ENCODE assay signal across 25 mouse cellular contexts in genomic region chr16:91927911-91928630, GRCm38 (mm10).
A peak's percentile ranks its signal among the peaks of the same experiment; 100 is the strongest.
DNase-seq lines count a peak whose midpoint lies in the region; ATAC-seq and TF ChIP-seq lines count a peak whose summit lies in the region.
"Had no signal": no experiment of that assay in that cellular context is flagged by ENCODE, and none has a peak within 500 bp of the region (broad histone marks: within the 10 kb centered on the region; RNA-seq: fewer than 3 reads in every experiment).

No protein-coding gene starts in this region.

- 89% methylated on average over 16 of the region's 16 CpGs for WGBS in midbrain, embryonic 11.5 days
- WGBS in midbrain, postnatal 0 days = 89% methylated on average over 16 of the region's 16 CpGs

- H3K4me3 ChIP-seq in midbrain, embryonic 11.5 days (ENCODE audit: low read depth, low read length) = no peak overlapping the region
- no peak overlapping the region for H3K4me3 ChIP-seq in midbrain, postnatal 0 days (ENCODE audit: low read depth, low read length)
- H3K4me3 ChIP-seq: embryonic facial prominence, embryonic 12.5 days; forebrain, embryonic 13.5 days; gastrocnemius, adult 2 months; hindbrain, embryonic 10.5 days; limb, embryonic 15.5 days; midbrain, embryonic 15.5 days; stomach, embryonic 15.5 days had no signal

- no peak overlapping the region for H3K27ac ChIP-seq in midbrain, embryonic 11.5 days (ENCODE audit: low read depth, low read length)
- H3K27ac ChIP-seq in midbrain, postnatal 0 days (ENCODE audit: low read depth, low read length) = no peak overlapping the region
- H3K27ac ChIP-seq: embryonic facial prominence, embryonic 12.5 days; forebrain, embryonic 13.5 days; gastrocnemius, adult 2 months; hindbrain, embryonic 10.5 days; limb, embryonic 15.5 days; midbrain, embryonic 15.5 days; stomach, embryonic 15.5 days had no signal

- H3K27me3 ChIP-seq in midbrain, embryonic 11.5 days (ENCODE audit: control insufficient read depth, insufficient read depth, low read length) = no peaks in the 10 kb centered on the region
- H3K27me3 ChIP-seq in midbrain, postnatal 0 days (ENCODE audit: insufficient read depth, low read length) = no peaks in the 10 kb centered on the region
- H3K27me3 ChIP-seq: embryonic facial prominence, embryonic 12.5 days; forebrain, embryonic 13.5 days; limb, embryonic 15.5 days; midbrain, embryonic 15.5 days; stomach, embryonic 15.5 days had no signal

- peaks cover 8% of the 10 kb centered on the region for H3K4me1 ChIP-seq in midbrain, embryonic 11.5 days (ENCODE audit: control insufficient read depth, insufficient read depth, low read length)
- 0 out of 2 replicates have a peak, but pooled peaks cover 6% of the 10 kb centered on the region for H3K4me1 ChIP-seq in midbrain, postnatal 0 days (ENCODE audit: insufficient read depth, low read length)

- no peak for ATAC-seq in midbrain, embryonic 11.5 days (ENCODE audit: low FRiP score)
- ATAC-seq in midbrain, postnatal 0 days (ENCODE audit: low FRiP score) = no peak
- ATAC-seq: forebrain, embryonic 13.5 days; hindbrain, embryonic 16.5 days; midbrain, embryonic 15.5 days had no signal

- peak; percentile 14 for DNase-seq in cerebellum, adult 9-10 months
- DNase-seq in cerebellum, postnatal 4 days (ENCODE audit: low spot score in 2 of 2) = no peak
- DNase-seq in kidney, adult 11 months = peak; percentile 62
- no peak for DNase-seq in kidney, postnatal 10 days
- DNase-seq in midbrain, embryonic 11.5 days (ENCODE audit: low spot score, missing footprints) = peak; percentile 39
- DNase-seq in midbrain, postnatal 0 days (ENCODE audit: low spot score) = no peak
- no peak for DNase-seq in left cerebral cortex, postnatal 36 days (ENCODE audit: low spot score in 2 of 2)
- no peak for DNase-seq in left cerebral cortex, postnatal 25 days (ENCODE audit: low spot score in 2 of 2)
- DNase-seq: adrenal gland, postnatal 10 days; layer of hippocampus, adult 9-11 months; left cerebral cortex, postnatal 4 days; lung, postnatal 4 days; right cerebral cortex, adult 18-20 months; right cerebral cortex, postnatal 4 days; thymus, adult 18-20 months; thymus, postnatal 4 days had no signal

- H3K4me2 ChIP-seq in midbrain, embryonic 11.5 days = no peak overlapping the region
- no peak overlapping the region for H3K4me2 ChIP-seq in midbrain, postnatal 0 days (ENCODE audit: low read depth, low read length, poor library complexity, severe bottlenecking)
- H3K4me2 ChIP-seq: embryonic facial prominence, embryonic 12.5 days; forebrain, embryonic 13.5 days; heart, embryonic 11.5 days; limb, embryonic 15.5 days; midbrain, embryonic 15.5 days; stomach, embryonic 15.5 days had no signal

- intact Hi-C loops in left cerebral cortex, postnatal 36 days (cut with DNase I) = no loop called here
- intact Hi-C loops in left cerebral cortex, postnatal 25 days (cut with DNase I) = no loop called here

- no peaks in the 10 kb centered on the region for H3K9me3 ChIP-seq in midbrain, embryonic 11.5 days (ENCODE audit: control insufficient read depth, low read length)
- H3K9me3 ChIP-seq in midbrain, postnatal 0 days (ENCODE audit: low read length) = no peaks in the 10 kb centered on the region
- H3K9me3 ChIP-seq: embryonic facial prominence, embryonic 12.5 days; forebrain, embryonic 13.5 days; hindbrain, embryonic 10.5 days; limb, embryonic 15.5 days; midbrain, embryonic 15.5 days; stomach, embryonic 15.5 days had no signal

- peaks cover 41% of the 10 kb centered on the region for H3K36me3 ChIP-seq in midbrain, embryonic 11.5 days (ENCODE audit: control insufficient read depth, insufficient read depth, low read length)
- peaks cover 67% of the 10 kb centered on the region for H3K36me3 ChIP-seq in midbrain, postnatal 0 days (ENCODE audit: insufficient read depth, low read length)

- no peak overlapping the region for H3K9ac ChIP-seq in midbrain, embryonic 11.5 days (ENCODE audit: low read length)
- H3K9ac ChIP-seq in midbrain, postnatal 0 days (replicated peaks; ENCODE audit: low read length, poor library complexity, severe bottlenecking) = no peak overlapping the region
- H3K9ac ChIP-seq: embryonic facial prominence, embryonic 12.5 days; forebrain, embryonic 13.5 days; limb, embryonic 15.5 days; midbrain, embryonic 15.5 days; stomach, embryonic 15.5 days had no signal

- TF ChIP-seq CTCF in midbrain, postnatal 0 days (IDR thresholded peaks at IDR 0.05) = no peak

Comparison
In these comparisons a context has a peak if more than half of its experiments do, and no peak if none do; other contexts are left out.
1. DNase-seq: peak in cerebellum, adult 9-10 months (single experiment), kidney, adult 11 months (single experiment) and midbrain, embryonic 11.5 days (single experiment); none in cerebellum, postnatal 4 days (0 of 2), kidney, postnatal 10 days (single experiment), midbrain, postnatal 0 days (single experiment), left cerebral cortex, postnatal 36 days (0 of 2) and left cerebral cortex, postnatal 25 days (0 of 2).